Comparison of ENCODE assay signal across 15 mouse cellular contexts in genomic region chr7:122329588-122329987, GRCm38 (mm10). TPM values are rescaled to one million over a fixed set of nuclear protein-coding genes. Genes with fewer than 3 reads are reported as not detected.
A peak's percentile ranks its signal among the peaks of the same experiment; 100 is the strongest.
DNase-seq lines count a peak whose midpoint lies in the region; ATAC-seq and TF ChIP-seq lines count a peak whose summit lies in the region.
"Had no signal": no experiment of that assay in that cellular context is flagged by ENCODE, and none has a peak within 500 bp of the region (broad histone marks: within the 10 kb centered on the region; RNA-seq: fewer than 3 reads in every experiment).

No protein-coding gene starts in this region.

- H3K9ac ChIP-seq in heart, adult 2 months (ENCODE audit: low read depth, low read length), result no peak overlapping the region
- H3K9ac ChIP-seq in lung, postnatal 0 days (replicated peaks; ENCODE audit: low read depth), result no peak overlapping the region
- H3K9ac ChIP-seq: embryonic facial prominence, embryonic 15.5 days; forebrain, postnatal 0 days; intestine, embryonic 15.5 days; limb, embryonic 12.5 days had no signal

- no peak for TF ChIP-seq CTCF in heart, adult 2 months (IDR thresholded peaks at IDR 0.05)
- no peak for TF ChIP-seq CTCF in C2C12 (IDR thresholded peaks at IDR 0.05; ENCODE audit: control insufficient read depth, insufficient read depth, insufficient read length)
- TF ChIP-seq CTCF in lung, postnatal 0 days (IDR thresholded peaks at IDR 0.05), result no peak

- H3K9me3 ChIP-seq in lung, postnatal 0 days (ENCODE audit: low read length), result no peaks in the 10 kb centered on the region
- H3K9me3 ChIP-seq: embryonic facial prominence, embryonic 15.5 days; heart, embryonic 10.5 days; intestine, embryonic 15.5 days; limb, embryonic 12.5 days had no signal

- H3K36me3 ChIP-seq in heart, adult 2 months (ENCODE audit: control insufficient read depth, insufficient read depth, low read length), result no peaks in the 10 kb centered on the region
- no peaks in the 10 kb centered on the region for H3K36me3 ChIP-seq in C2C12 (ENCODE audit: control insufficient read depth, insufficient read depth)
- H3K36me3 ChIP-seq in lung, postnatal 0 days (ENCODE audit: insufficient read depth, low read length), result no peaks in the 10 kb centered on the region
- H3K36me3 ChIP-seq: embryonic facial prominence, embryonic 15.5 days; heart, embryonic 10.5 days; intestine, embryonic 15.5 days; limb, embryonic 12.5 days had no signal

- no peak overlapping the region for H3K4me3 ChIP-seq in heart, adult 2 months
- H3K4me3 ChIP-seq in C2C12 (ENCODE audit: insufficient read depth, poor library complexity, severe bottlenecking), result no peak overlapping the region
- no peak overlapping the region for H3K4me3 ChIP-seq in lung, postnatal 0 days (ENCODE audit: low read depth, low read length)
- H3K4me3 ChIP-seq: embryonic facial prominence, embryonic 15.5 days; heart, embryonic 10.5 days; intestine, embryonic 15.5 days; limb, embryonic 12.5 days had no signal

- H3K79me2 ChIP-seq in heart, adult 2 months (replicated peaks; ENCODE audit: control insufficient read depth, insufficient read depth, low read length), result no peaks in the 10 kb centered on the region
- no peaks in the 10 kb centered on the region for H3K79me2 ChIP-seq in C2C12 (ENCODE audit: control insufficient read depth, insufficient read depth)

- peak; percentile 85 for ATAC-seq in megakaryocyte progenitor cell, adult 5-6 weeks (replicated peaks; ENCODE audit: poor library complexity)
- ATAC-seq in lung, postnatal 0 days, result no peak
- ATAC-seq: forebrain, postnatal 0 days; intestine, embryonic 15.5 days had no signal

- H3K27me3 ChIP-seq in heart, adult 2 months (ENCODE audit: control insufficient read depth, insufficient read depth, low read length), result no peaks in the 10 kb centered on the region
- no peaks in the 10 kb centered on the region for H3K27me3 ChIP-seq in C2C12 (ENCODE audit: control insufficient read depth, insufficient read depth, insufficient read length)
- H3K27me3 ChIP-seq in lung, postnatal 0 days (replicated peaks; ENCODE audit: insufficient read depth, low read length), result no peaks in the 10 kb centered on the region
- H3K27me3 ChIP-seq: embryonic facial prominence, embryonic 15.5 days; intestine, embryonic 15.5 days; limb, embryonic 12.5 days had no signal

- intact Hi-C loops in heart, adult 2 months (cut with DNase I), result no loop called here

- DNase-seq in heart, adult 11 months, result peak; percentile 94
- no peak for DNase-seq in heart, adult 2 months
- DNase-seq in cerebellum, adult 9-10 months, result peak; percentile 71
- DNase-seq in thymus, postnatal 14 days, result no peak
- DNase-seq in lung, postnatal 0 days (ENCODE audit: low spot score), result no peak
- DNase-seq: adrenal gland, postnatal 10 days; forebrain, postnatal 0 days; kidney, postnatal 14 days; lung, adult 18-20 months had no signal

- H3K4me1 ChIP-seq in heart, adult 2 months (ENCODE audit: control insufficient read depth, insufficient read depth, low read length), result no peaks in the 10 kb centered on the region
- no peaks in the 10 kb centered on the region for H3K4me1 ChIP-seq in lung, postnatal 0 days (ENCODE audit: insufficient read depth, low read depth, low read length)
- H3K4me1 ChIP-seq: embryonic facial prominence, embryonic 15.5 days; heart, embryonic 10.5 days; intestine, embryonic 15.5 days had no signal

- H3K4me2 ChIP-seq in lung, postnatal 0 days (replicated peaks; ENCODE audit: low read depth, low read length), result no peak overlapping the region
- H3K4me2 ChIP-seq: embryonic facial prominence, embryonic 15.5 days; intestine, embryonic 15.5 days; limb, embryonic 12.5 days had no signal

- WGBS in heart, adult 2 months, result 60% methylated on average over 4 of the region's 4 CpGs
- 70% methylated on average over 4 of the region's 4 CpGs for WGBS in lung, postnatal 0 days

- no peak overlapping the region for H3K27ac ChIP-seq in heart, adult 2 months
- no peak overlapping the region for H3K27ac ChIP-seq in lung, postnatal 0 days (ENCODE audit: low read length)
- H3K27ac ChIP-seq: embryonic facial prominence, embryonic 15.5 days; heart, embryonic 10.5 days; intestine, embryonic 15.5 days; limb, embryonic 12.5 days had no signal

- H3K79me3 ChIP-seq in C2C12 (ENCODE audit: low read depth), result no peaks in the 10 kb centered on the region

- TF ChIP-seq POLR2A in heart, adult 2 months (IDR thresholded peaks at IDR 0.05; ENCODE audit: insufficient read depth, low read depth, low read length), result no peak

- no peak for TF ChIP-seq EP300 in heart, adult 2 months (IDR thresholded peaks at IDR 0.05; ENCODE audit: insufficient read depth, low read depth, low read length)
- TF ChIP-seq EP300 in lung, postnatal 0 days (IDR thresholded peaks at IDR 0.05), result no peak

- no peak overlapping the region for H3ac ChIP-seq in C2C12 (ENCODE audit: control insufficient read depth, insufficient read length, low read depth)

TF ChIP-seq in C2C12, 6 proteins besides CTCF, POLR2A, EP300 and RAD21:
- TF ChIP-seq CEBPB (IDR thresholded peaks at IDR 0.05; ENCODE audit: low read depth) (no peak), USF1 (IDR thresholded peaks at IDR 0.05; ENCODE audit: low read depth) (peak; percentile 88), MYOG (IDR thresholded peaks at IDR 0.05; ENCODE audit: control insufficient read depth, extremely low read depth, insufficient read length) (no peak), MYOD1 (IDR thresholded peaks at IDR 0.05; ENCODE audit: control insufficient read depth, insufficient read length, low read depth) (peak; percentile 53), MAX (IDR thresholded peaks at IDR 0.05) (peak; percentile 73), FOSL1 (IDR thresholded peaks at IDR 0.05; ENCODE audit: insufficient read depth, low read length, poor library complexity, severe bottlenecking) (no peak)
TF ChIP-seq in C2C12: peak in this region for 3.

RNA-seq across cellular contexts. Expression of gene Prkcb, which starts 41.0 kb away (rescaled TPM):
- total RNA-seq in heart, adult 2 months (2021), result 1 to 10 TPM; 3.8 to 4.5 TPM
- polyA plus RNA-seq in heart, adult 2 months (2012; rRNA removed), result 3.6 and 4.5 TPM in 2 replicates
- polyA plus RNA-seq in C2C12 (2012; fragmentation: generic; extraction: Trizol), result 17.8 TPM
- total RNA-seq in megakaryocyte progenitor cell, adult 5-6 weeks (2015), result 34.1 and 39.9 TPM in 2 replicates
- total RNA-seq in megakaryocyte progenitor cell, adult 5-6 weeks (2017), result 24.8 and 32.6 TPM in 2 replicates
- polyA plus RNA-seq in lung, postnatal 0 days (2015; fragmentation: Nextera tagmentation; extraction: Ambion mirVana), result 2.2 and 2.3 TPM in 2 replicates

Comparison
In these comparisons a context has a peak if more than half of its experiments do, and no peak if none do; other contexts are left out.
1. DNase-seq: peak in heart, adult 11 months (single experiment) and cerebellum, adult 9-10 months (single experiment); none in heart, adult 2 months (0 of 2), thymus, postnatal 14 days (single experiment) and lung, postnatal 0 days (single experiment).